Mouse (Mus musculus): ENCODE results near the gene Pdcd7. TPM values are rescaled to one million over a fixed set of nuclear protein-coding genes. Genes with fewer than 3 reads are reported as not detected.

Pdcd7 gene
- total and polyA plus RNA-seq, 3 experiments: 22.8 to 34.5 TPM; not detected in 1

GRCm38 (mm10) chr9:65392638-65393364 lies 46.9 kb downstream of the Pdcd7 start:
- H3K9me3 ChIP-seq (replicated peaks; ENCODE audit: insufficient read depth, low read length): no peaks in the 10 kb centered on the region
- 0 out of 4 replicates have a peak, but pooled peaks cover 0 to 2% of the 10 kb centered on the region in 2 experiments for H3K27me3 ChIP-seq (ENCODE audit: control insufficient read depth in 1 of 2, insufficient read depth in 2 of 2, low read length in 2 of 2)
- peak; percentile 95 for TF ChIP-seq SMC3 (IDR thresholded peaks at IDR 0.05; ENCODE audit: low read depth, low read length)
- TF ChIP-seq ZMIZ1 (IDR thresholded peaks at IDR 0.05; ENCODE audit: low read depth, low read length): no peak
- TF ChIP-seq MAFK (IDR thresholded peaks at IDR 0.05; ENCODE audit: borderline replicate concordance, low read depth, low read length): no peak
- TF ChIP-seq CTCF (IDR thresholded peaks at IDR 0.05 in 2 of 3, conservative IDR thresholded peaks at IDR 0.05 in 1 of 3; ENCODE audit: control insufficient read depth in 1 of 3, insufficient read depth in 1 of 3, low read depth in 2 of 3, low read length in 3 of 3, poor library complexity in 1 of 3, severe bottlenecking in 1 of 3): peak; percentile 83 to 92 (median 88)
- peak; percentile 72 for TF ChIP-seq RAD21 (IDR thresholded peaks at IDR 0.05; ENCODE audit: low read depth, low read length)
- TF ChIP-seq MYB (IDR thresholded peaks at IDR 0.05; ENCODE audit: low read depth, low read length): no peak
- TF ChIP-seq ZC3H11A (IDR thresholded peaks at IDR 0.05; ENCODE audit: low read depth, low read length): peak; percentile 71
- TF ChIP-seq TBP (IDR thresholded peaks at IDR 0.05; ENCODE audit: low read depth, low read length): no peak
- no peak for TF ChIP-seq POLR2A (IDR thresholded peaks at IDR 0.05; ENCODE audit: control insufficient read depth in 1 of 2, insufficient read depth in 1 of 2, low read depth in 1 of 2, low read length in 2 of 2, poor library complexity in 1 of 2)
- no peak for TF ChIP-seq ZKSCAN1 (IDR thresholded peaks at IDR 0.05; ENCODE audit: low read depth, low read length)
- TF ChIP-seq GATA1 (IDR thresholded peaks at IDR 0.05; ENCODE audit: low read depth, low read length): no peak
- 0 out of 2 replicates have a peak, but pooled peaks have one; percentile 25 for TF ChIP-seq SIN3A (IDR thresholded peaks at IDR 0.05; ENCODE audit: low read length)
- H3K79me2 ChIP-seq (ENCODE audit: control insufficient read depth, insufficient read depth, low read length, poor library complexity): no peaks in the 10 kb centered on the region
- no peaks in the 10 kb centered on the region for H3K36me3 ChIP-seq (ENCODE audit: control insufficient read depth in 1 of 2, insufficient read depth in 2 of 2, low read length in 2 of 2)
- H3K27ac ChIP-seq (ENCODE audit: control insufficient read depth, low read depth, low read length): no peak overlapping the region
- no peak overlapping the region for H3K4me3 ChIP-seq (ENCODE audit: control insufficient read depth in 1 of 2, insufficient read depth in 1 of 2, low read depth in 2 of 2, low read length in 2 of 2)
- DNase-seq (ENCODE audit: low read depth, low spot score): peak; percentile 74
- H3K9ac ChIP-seq (ENCODE audit: control insufficient read depth, low read depth, low read length, poor library complexity, severe bottlenecking): no peak overlapping the region
- H3K4me1 ChIP-seq (ENCODE audit: control insufficient read depth in 1 of 2, insufficient read depth in 2 of 2, low read length in 2 of 2): no peaks in the 10 kb centered on the region

GRCm38 (mm10) chr9:65393606-65394005 lies 47.7 kb downstream of the Pdcd7 start:
- no peaks in the 10 kb centered on the region for H3K9me3 ChIP-seq (replicated peaks; ENCODE audit: insufficient read depth, low read length)
- no peaks in the 10 kb centered on the region for H3K36me3 ChIP-seq (ENCODE audit: control insufficient read depth in 1 of 2, insufficient read depth in 2 of 2, low read length in 2 of 2)
- H3K27me3 ChIP-seq (ENCODE audit: control insufficient read depth in 1 of 2, insufficient read depth in 2 of 2, low read length in 2 of 2): 0 out of 4 replicates have a peak, but pooled peaks cover 0 to 2% of the 10 kb centered on the region in 2 experiments
- no peak for TF ChIP-seq CHD2 (IDR thresholded peaks at IDR 0.05; ENCODE audit: low read length)
- TF ChIP-seq ETS1 (IDR thresholded peaks at IDR 0.05; ENCODE audit: low read depth, low read length): no peak
- TF ChIP-seq MAX (IDR thresholded peaks at IDR 0.05; ENCODE audit: low read length): no peak
- no peak for TF ChIP-seq ELF1 (IDR thresholded peaks at IDR 0.05; ENCODE audit: low read depth, low read length)
- TF ChIP-seq POLR2AphosphoS2 (IDR thresholded peaks at IDR 0.05; ENCODE audit: low read length): no peak
- no peak for TF ChIP-seq SMC3 (IDR thresholded peaks at IDR 0.05; ENCODE audit: low read depth, low read length)
- TF ChIP-seq MAZ (IDR thresholded peaks at IDR 0.05; ENCODE audit: low read depth, low read length): no peak
- TF ChIP-seq TAL1 (IDR thresholded peaks at IDR 0.05; ENCODE audit: low read length): no peak
- TF ChIP-seq ZC3H11A (IDR thresholded peaks at IDR 0.05; ENCODE audit: low read depth, low read length): no peak
- no peak for TF ChIP-seq MEF2A (IDR thresholded peaks at IDR 0.05; ENCODE audit: extremely low read depth, insufficient replicate concordance, low read depth, low read length, poor library complexity, severe bottlenecking)
- TF ChIP-seq HCFC1 (IDR thresholded peaks at IDR 0.05; ENCODE audit: low read depth, low read length): no peak
- no peak for TF ChIP-seq KAT2A (conservative IDR thresholded peaks at IDR 0.05; ENCODE audit: low read depth, low read length)
- TF ChIP-seq MYB (IDR thresholded peaks at IDR 0.05; ENCODE audit: low read depth, low read length): no peak
- no peak for TF ChIP-seq TBP (IDR thresholded peaks at IDR 0.05; ENCODE audit: low read depth, low read length)
- TF ChIP-seq ZMIZ1 (IDR thresholded peaks at IDR 0.05; ENCODE audit: low read depth, low read length): no peak
- TF ChIP-seq GATA1 (IDR thresholded peaks at IDR 0.05; ENCODE audit: low read depth, low read length): no peak
- TF ChIP-seq USF2 (IDR thresholded peaks at IDR 0.05; ENCODE audit: borderline replicate concordance in 1 of 2, insufficient read depth in 1 of 2, low read depth in 1 of 2, low read length in 2 of 2): no peak
- TF ChIP-seq GABPA (IDR thresholded peaks at IDR 0.05; ENCODE audit: low read depth, low read length): no peak
- H3K4me3 ChIP-seq (ENCODE audit: control insufficient read depth in 1 of 2, insufficient read depth in 1 of 2, low read depth in 2 of 2, low read length in 2 of 2): no peak overlapping the region
- no peak overlapping the region for H3K27ac ChIP-seq (ENCODE audit: control insufficient read depth, low read depth, low read length)
- H3K4me1 ChIP-seq (ENCODE audit: control insufficient read depth in 1 of 2, insufficient read depth in 2 of 2, low read length in 2 of 2): 0 out of 4 replicates have a peak, but pooled peaks cover 0 to 2% of the 10 kb centered on the region in 2 experiments
- H3K79me2 ChIP-seq (ENCODE audit: control insufficient read depth, insufficient read depth, low read length, poor library complexity): no peaks in the 10 kb centered on the region
- DNase-seq (ENCODE audit: low read depth, low spot score): no peak
- no peak overlapping the region for H3K9ac ChIP-seq (ENCODE audit: control insufficient read depth, low read depth, low read length, poor library complexity, severe bottlenecking)
